Mouse (Mus musculus) CD4-positive, CD25-positive, alpha-beta regulatory T cell, adult 9 weeks (primary cell): ENCODE results near the gene Efhb. TPM values are rescaled to one million over a fixed set of nuclear protein-coding genes. Genes with fewer than 3 reads are reported as not detected.

Experiments
- polyA plus RNA-seq: library from polyadenylated mRNA; unstranded; fragments of 100-300 nt; shearing (Covaris generic); gene quantifications from one replicate; pipeline ENCODE4 v1.2.1, GENCODE M21; 2017

The Efhb gene
- 0.10 TPM for polyA plus RNA-seq

DNA sequence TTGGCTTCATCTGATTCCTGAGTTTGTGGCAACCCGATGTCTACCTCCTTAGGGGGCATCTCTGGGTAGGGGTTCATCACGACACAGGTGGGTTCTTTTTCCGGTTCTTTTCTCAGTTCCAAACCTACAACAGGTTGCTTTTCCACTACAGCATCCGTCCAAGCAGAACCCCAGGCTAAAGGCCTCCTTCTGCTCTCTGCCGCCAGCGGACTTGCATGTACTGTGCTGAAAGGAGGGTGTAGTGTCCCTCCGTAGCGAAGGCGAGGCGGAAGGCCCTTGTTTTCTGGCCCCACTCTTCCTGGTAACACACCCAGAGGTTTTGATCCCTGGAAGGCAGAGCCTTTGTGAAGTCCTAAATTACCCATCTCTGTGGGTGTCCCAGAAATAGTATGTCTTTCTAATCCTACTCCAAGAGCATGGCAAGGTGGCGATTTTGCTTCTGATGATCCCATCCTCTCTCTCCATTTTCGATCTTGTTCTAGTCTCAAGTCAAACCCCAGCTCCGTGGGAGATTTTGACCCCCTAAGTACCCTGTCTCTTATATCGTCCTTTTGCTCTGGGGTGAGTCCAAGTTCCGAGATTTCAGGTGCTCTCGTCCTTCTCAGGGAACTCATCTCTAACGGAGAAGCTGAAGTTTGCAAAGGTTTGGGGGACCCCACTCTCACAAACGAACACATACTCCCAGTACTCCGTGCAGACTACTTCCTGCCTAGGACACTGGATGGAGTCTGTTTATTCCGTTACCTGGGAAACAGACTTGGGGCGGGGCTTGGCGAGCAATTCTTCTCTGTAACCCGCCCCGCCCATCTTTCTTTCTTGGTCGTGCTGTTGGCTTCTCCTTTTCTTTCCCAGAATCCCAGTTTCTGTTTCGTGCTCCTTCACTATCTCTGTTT lies at the start of gene Efhb:
Efhb (minus strand) TSS at position 719 of the 893 bp plus-strand sequence.

DNA sequence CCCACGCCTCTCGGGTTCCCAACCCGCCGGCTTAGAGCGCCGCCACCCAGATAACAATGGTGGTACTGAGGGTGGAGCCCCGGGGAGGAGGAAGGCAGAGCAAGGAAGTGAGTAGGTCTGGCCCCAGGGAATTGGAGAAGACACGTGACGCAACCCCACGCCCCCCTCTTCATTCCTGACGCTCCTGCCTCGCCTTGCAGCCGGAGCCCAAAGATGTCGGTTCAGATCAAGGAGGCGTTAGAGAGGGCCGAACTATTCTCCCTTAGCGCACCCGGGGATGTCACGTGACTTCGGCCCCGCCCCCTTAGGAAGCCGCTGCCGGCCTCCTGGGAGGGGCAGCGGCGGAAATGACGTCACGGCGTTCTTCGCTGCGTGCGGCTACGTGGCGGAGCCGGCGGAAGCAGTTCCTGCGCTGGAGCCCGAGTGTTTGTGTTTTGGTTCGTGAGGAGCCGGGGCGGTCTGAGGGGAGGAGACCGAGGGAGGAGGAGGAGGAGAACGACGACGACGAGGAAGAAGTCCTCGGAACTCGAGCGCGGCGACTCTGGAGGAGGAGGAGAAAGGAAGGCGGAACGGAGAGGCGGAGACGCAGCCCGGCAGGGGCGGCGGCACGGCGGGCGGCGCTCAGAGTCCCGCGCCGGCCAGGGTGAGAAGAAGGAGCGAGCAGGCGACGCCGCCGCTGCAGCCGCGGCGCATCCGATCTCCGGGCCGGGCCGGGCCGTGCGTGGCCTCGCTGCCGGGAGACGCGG lies 15.9 kb upstream of the Efhb start, which contains the start of gene Rab5a:
Rab5a (plus strand) TSS at position 377 of the 746 bp plus-strand sequence.

Other genes with a start within 250 kb of the Efhb start
- 10.0 TPM for gene Rab5a, start 15.9 kb upstream of the Efhb start, polyA plus RNA-seq
- gene Pp2d1, start 76.1 kb upstream of the Efhb start, polyA plus RNA-seq: 1.3 TPM
- gene Kat2b, start 103.5 kb upstream of the Efhb start, polyA plus RNA-seq: 18.3 TPM
- 2.3 TPM for gene Sgo1, start 226.0 kb upstream of the Efhb start, polyA plus RNA-seq